Mouse (Mus musculus) gonadal fat pad, adult 2 months (tissue): Measurements from ENCODE around the gene Gpx6. TPM values are rescaled to one million over a fixed set of nuclear protein-coding genes. Genes with fewer than 3 reads are reported as not detected.

Source experiments
- DNase-seq: peaks from one replicate; pipeline ENCODE4 v3.0.0-alpha.2; 2012; ENCODE audit warnings: low read depth
- polyA plus RNA-seq: library from polyadenylated mRNA; depleted of rRNA; stranded (reverse); fragments of >200 nt; gene quantifications from 2 replicates; pipeline ENCODE4 v1.2.3, GENCODE M21; 2012; rRNA removed

Gpx6 gene
- polyA plus RNA-seq, 1 experiment, result 58.3 TPM

DNA sequence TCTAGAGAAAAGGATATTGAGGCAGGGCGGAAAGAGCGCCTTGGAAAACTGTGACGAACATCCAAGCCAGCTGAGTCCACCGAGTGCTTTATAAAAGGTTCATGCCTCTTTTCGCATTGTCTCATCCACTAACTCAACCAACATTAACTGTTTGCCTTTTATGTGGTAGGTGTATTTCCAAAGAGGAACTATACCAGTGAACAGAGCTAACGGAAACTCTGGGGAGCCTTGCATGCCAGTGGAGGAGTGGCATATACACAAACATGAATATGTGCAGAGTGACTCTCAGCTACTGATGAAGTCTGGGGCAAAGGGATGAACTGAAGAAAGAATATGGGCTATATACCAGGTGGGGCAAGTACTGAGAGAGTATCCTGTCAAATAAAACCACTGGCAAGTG, 11.5 kb downstream of the Gpx6 start:
- no peak for DNase-seq

DNA sequence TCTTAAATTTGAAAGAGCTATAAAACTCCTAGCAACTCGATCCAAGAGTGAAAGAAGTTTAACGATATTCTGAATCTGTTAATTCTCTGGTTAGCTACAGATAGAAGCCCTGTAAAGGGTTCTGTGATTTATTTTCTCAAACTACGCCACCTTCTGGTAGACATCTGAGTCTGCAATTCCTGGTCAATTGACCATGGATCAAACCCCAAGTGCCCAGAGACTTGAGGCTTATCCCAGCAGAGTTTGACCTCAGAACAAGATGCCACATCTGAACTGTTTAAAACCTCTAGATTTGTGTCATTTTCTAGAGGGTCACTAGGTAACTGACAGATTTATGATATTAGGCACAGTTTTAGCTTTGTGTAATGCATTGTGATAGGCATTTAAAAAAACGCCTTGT, 14.3 kb downstream of the Gpx6 start:
- no peak for DNase-seq

DNA sequence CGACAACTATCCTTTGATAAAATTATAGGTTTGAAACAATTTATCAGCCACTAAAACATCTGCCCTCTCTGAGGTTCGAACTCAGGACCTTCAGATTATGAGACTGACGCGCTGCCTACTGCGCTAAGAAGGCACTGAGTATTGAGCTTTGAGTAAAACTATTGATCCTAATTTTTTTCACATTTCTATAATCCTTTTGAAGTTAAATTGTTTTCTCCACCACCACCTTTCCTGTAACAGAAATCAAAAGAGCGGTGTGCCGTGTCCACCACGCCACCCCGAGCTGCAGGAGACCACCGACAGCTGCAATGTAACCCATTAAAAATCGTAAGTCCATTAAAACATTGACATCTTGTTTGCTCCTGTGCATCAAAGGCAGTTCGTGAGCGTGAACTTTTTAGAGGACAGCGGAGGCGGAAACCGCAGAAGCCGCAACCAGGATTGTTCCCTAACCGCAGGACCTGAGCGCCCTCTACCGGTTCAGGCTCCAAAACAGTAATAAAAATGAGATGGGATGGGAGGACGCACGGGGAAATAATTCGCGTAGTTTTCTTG, 14.8 kb downstream of the Gpx6 start:
- no peak for DNase-seq

DNA sequence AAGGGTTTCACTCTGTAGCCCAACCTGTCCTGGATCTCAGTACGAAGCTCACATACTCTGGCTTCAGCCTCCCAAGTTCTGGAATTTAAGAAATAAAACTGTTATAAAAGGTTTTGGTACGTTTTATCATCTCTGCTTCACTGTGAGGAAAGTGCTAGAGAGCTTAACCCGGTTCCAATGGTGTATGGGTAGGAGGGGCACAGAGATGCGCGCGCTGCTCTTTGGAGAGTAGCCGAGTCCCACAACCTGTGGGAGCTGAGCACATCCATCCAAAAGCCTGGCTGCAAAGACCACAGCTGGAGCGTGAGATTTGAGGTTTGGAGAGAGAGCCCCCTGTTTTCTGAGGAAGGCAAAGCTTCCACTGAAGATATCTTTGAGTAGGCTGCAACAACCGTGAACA, 15.5 kb downstream of the Gpx6 start:
- DNase-seq, result no peak

DNA sequence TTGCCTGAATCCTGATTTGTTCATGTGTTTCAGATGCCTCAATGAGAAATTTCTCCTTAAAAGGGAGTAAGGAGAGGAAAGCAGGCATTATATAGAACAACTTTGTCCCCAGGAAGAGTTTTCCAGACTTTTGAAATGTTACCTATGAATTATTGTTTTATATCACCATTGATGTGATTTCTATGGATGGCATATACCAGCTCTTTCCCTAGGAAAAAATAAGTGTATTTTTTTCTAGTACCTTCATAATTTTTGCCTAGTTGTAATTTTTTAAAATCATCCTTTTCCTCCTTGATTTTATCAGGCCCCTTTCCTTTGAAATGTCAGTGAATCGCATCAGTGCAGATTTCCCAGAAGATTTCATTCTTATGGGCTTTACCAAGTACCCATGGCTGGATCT, 34.7 kb downstream of the Gpx6 start, which contains the start of gene Olfr1367:
Gene Olfr1367, plus strand, starts transcription at position 301 of the 400 bp plus-strand sequence.
- DNase-seq, result no peak

DNA sequence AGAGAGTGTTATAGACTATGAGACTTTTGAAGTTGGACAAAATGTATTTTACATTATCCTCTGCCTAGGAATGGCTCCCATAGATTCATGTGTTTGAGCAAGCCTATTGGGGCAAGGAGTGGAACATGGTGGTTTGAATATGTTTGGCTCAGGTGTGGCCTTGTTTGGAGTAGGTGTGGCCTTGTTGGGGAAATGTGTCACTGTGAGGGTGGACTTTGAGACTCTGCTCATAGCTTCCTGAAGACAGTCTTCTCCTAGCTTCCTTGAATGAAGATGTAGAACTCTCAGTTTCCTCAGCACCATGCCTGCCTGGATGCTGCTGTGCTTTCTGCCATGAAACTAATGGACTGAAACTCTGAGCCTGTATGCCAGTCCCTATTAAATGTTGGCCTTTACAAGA, 38.7 kb downstream of the Gpx6 start:
- DNase-seq, result no peak

DNA sequence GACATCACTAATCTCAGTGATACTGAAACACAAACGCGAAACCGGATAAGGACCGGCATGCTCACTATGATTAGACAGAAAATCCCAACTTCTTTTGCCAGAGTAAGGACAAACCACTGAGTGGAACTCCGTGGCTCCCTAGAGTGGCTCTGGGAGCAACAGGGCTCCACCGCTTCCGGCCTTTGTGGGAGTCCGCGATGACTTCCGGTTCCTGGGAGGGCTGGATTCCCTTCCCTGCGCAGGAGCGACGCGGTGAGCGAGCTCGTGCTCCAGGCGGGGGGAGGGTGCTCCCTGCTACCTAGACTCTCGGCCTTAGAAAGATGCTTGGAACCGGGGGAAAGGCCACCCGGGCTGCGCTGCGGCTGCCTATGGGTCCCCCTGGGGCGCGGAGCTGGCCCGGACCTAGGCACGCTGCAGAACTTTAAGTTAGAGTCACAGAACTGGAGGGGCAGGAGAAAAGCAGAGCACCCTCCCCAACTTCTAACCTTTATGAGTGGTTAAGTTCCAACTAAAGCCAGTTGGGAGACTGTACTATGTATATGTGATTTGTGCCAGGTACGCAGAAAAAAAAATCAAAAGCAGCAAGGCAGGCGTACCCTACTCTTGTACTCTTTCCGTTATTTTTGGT, 50.8 kb downstream of the Gpx6 start, which contains the start of gene Zscan12:
Gene Zscan12, plus strand, starts transcription at position 200 of the 628 bp plus-strand sequence.
- DNase-seq, result peak; percentile 57

DNA sequence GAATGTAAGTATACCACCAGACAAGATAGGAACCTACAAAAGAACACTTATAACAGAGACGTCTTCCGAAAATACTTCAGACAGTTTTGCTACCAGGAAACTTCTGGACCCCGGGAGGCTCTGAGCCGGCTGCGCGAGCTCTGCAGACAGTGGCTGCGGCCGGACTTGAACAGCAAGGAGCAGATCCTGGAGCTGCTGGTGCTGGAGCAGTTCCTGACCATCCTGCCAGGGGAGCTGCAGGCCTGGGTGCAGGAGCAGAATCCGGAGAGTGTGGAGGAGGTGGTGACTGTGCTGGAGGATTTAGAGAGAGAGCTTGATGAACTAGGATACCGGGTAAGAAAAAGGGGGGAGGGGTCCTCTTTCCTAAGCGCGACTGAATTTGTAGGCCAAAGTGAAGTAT, 51.8 kb downstream of the Gpx6 start:
- no peak for DNase-seq

DNA sequence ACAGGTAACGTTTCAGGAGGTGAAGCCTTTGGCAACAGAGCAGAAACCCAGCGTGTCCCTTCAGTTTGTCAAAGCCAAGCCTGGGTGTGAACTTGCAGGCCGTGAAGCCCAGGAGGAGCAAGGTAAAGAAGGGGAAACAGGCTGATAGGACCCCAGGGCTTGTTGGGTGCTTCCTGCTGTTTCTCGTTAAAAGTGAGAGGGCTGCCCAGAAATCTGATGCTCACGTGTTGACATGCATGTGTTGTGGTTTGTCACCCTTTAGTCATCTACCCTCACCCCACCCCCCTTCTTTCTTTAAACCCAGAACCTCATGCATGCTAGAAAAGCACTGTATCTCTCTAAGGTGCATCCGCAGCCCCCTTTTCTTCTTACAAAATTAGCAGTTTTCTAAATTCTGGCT, 54.7 kb downstream of the Gpx6 start:
- DNase-seq, result no peak

Other genes with a start within 250 kb of the Gpx6 start
- not detected in 2 replicates for gene Olfr1370, start 237.2 kb upstream of the Gpx6 start, polyA plus RNA-seq
- not detected in 2 replicates for gene Olfr1369-ps1, start 200.6 kb upstream of the Gpx6 start, polyA plus RNA-seq
- gene Olfr263, start 182.5 kb upstream of the Gpx6 start, polyA plus RNA-seq, result not detected in 2 replicates
- gene Olfr1368, start 166.3 kb upstream of the Gpx6 start, polyA plus RNA-seq, result not detected in 2 replicates
- 44.6 and 55.3 TPM in 2 replicates for gene Trim27, start 132.7 kb upstream of the Gpx6 start, polyA plus RNA-seq
- gene Gpx5, start 19.4 kb upstream of the Gpx6 start, polyA plus RNA-seq, result 7,749 and 11,313 TPM in 2 replicates
- gene Olfr1367, start 34.8 kb downstream of the Gpx6 start, polyA plus RNA-seq, result not detected in 2 replicates
- gene Zscan12, start 50.7 kb downstream of the Gpx6 start, polyA plus RNA-seq, result 1.9 and 2.3 TPM in 2 replicates
- gene Zkscan3, start 90.6 kb downstream of the Gpx6 start, polyA plus RNA-seq, result 24.0 and 29.1 TPM in 2 replicates
- gene Pgbd1, start 128.9 kb downstream of the Gpx6 start, polyA plus RNA-seq, result 0.81 and 1.2 TPM in 2 replicates
- 22.6 and 23.8 TPM in 2 replicates for gene Zscan26, start 141.6 kb downstream of the Gpx6 start, polyA plus RNA-seq
- 0.74 and 0.86 TPM in 2 replicates for gene Nkapl, start 156.4 kb downstream of the Gpx6 start, polyA plus RNA-seq
- 1.7 and 2.0 TPM in 2 replicates for gene Zkscan4, start 166.8 kb downstream of the Gpx6 start, polyA plus RNA-seq
- 0.76 TPM in 1 of 2 replicates, not detected in the other for gene Gm10065, start 167.3 kb downstream of the Gpx6 start, polyA plus RNA-seq
- gene AK157302, start 183.1 kb downstream of the Gpx6 start, polyA plus RNA-seq, result 0.27 and 0.50 TPM in 2 replicates
- gene Gm11273, start 189.3 kb downstream of the Gpx6 start, polyA plus RNA-seq, result 12.7 and 15.5 TPM in 2 replicates
- 6.2 and 6.3 TPM in 2 replicates for gene Zkscan8, start 219.0 kb downstream of the Gpx6 start, polyA plus RNA-seq
- gene Olfr1366, start 230.7 kb downstream of the Gpx6 start, polyA plus RNA-seq, result not detected in 2 replicates
- not detected in 2 replicates for gene Olfr1535, start 247.8 kb downstream of the Gpx6 start, polyA plus RNA-seq